Mouse (Mus musculus): ENCODE results near the gene Astn2.
A peak's percentile ranks its signal among the peaks of the same experiment; 100 is the strongest.

Astn2 gene

DNA sequence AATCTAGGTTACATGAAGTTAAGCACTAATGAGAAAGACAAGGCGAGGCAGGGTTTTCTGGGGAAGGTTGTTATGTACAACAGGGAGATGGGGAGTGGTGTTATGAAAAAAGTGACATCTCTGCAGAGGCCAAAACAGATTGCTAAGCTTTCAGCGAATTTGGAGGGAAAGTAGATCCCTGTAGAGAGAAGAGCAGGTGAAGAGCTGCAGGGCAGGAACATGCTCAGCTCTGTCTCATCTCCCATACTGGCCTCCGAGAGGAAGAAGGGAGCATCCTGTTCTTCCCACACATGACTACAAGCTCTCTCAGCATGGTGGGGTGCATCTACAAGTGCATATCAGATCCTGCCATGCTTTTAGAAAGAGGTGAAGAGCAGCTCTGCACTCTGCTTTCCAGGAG lies 245.7 kb downstream of the Astn2 start:
- no peak for DNase-seq (ENCODE audit: low spot score)

DNA sequence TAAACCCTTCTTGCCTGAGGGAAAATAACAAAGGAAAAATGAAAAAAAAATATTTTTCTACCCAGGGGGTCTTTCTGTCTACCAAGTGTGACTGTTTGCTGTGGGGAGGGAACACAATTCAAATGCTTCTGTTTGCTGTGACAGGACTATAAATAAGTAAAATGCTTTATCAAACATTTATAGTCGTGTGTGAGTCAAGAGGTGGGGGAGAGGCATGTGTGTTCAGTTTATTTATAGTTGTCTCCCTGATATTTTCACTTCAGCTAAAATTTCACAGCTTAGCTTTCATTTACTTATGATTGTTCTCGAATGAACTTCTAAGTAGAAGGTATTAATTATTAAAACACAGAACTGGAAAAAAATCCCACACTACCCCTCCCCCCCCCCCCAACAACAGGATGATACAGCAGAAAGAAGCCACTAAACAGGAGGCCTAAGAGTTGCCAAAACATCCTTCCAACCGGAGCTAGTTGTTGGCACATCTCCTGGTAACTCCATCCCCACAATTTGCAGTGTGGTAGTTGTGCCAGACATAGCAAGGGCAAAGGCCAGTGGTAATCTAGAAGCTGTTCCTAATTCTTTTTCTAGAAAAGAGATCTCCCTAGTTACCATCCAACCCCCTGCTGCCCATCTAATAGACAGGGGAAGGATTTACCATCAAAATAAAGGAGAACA lies 246.8 kb downstream of the Astn2 start:
- no peak for DNase-seq (ENCODE audit: low spot score)

DNA sequence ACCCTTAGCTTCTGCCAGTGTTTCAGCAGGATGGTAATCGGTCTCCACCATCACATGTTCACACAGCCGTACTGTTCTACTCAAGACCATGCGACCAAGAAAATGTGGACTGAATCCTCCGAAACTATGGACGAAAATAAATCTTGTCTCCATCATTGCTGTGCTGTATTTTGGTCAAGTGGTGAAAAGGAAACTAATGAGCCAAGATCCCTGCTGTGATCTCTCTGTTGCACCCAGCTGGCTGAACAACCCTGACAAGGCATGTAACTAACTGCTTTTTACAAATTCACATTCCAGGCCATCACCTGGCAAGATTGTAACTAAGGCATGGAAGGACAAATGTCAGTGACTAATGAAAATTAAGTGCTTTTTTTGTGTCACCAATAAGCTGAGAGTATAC lies 257.9 kb downstream of the Astn2 start:
- no peak for DNase-seq (ENCODE audit: low spot score)

DNA sequence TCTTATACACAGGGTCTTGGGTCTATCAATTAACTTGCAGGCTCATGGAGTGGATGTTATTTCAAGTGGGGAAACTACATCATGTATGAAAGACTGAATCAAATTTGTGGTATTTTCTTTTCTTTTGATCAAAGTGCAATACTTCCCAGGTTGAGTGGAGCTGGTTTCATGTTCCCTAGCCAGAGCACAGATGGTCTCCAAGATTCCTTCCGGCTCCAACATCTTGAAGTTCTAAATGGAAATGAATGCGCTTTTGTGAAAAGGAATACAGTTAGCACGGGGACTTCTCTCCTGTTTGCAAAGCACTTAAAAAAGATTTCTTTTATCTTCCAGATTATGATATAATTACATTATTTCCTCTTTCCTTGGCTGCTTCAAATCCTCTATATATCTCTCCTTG lies 278.2 kb downstream of the Astn2 start:
- no peak for DNase-seq (ENCODE audit: low spot score)

DNA sequence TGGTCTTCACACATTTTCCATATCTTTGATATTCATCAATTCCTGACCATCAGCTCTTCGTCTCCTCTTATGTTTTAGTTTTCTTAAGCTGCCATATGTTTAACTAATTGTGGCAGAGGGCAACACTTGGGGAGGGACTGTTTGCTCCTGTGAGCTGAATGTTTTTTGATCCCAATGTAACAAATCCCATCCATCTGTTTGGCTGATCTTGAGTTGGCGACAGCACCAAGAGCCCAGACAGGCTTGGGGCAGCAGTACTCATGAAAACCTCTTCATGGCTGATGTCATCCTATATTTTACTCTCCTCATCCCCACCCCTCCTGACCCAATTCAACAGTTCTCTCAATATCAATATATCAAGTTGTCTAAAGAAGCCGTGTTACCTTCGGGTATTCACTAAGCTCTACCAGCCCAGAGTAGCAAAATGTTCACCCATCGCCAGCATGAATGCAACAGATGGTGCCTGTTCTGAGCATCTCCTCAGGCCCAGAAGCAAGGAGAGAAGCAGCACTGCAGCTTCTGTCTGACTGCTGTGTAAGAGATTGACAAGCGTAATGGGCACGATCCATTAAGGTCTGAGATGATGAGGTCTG lies 281.5 kb downstream of the Astn2 start:
- no peak for DNase-seq (ENCODE audit: low spot score)

DNA sequence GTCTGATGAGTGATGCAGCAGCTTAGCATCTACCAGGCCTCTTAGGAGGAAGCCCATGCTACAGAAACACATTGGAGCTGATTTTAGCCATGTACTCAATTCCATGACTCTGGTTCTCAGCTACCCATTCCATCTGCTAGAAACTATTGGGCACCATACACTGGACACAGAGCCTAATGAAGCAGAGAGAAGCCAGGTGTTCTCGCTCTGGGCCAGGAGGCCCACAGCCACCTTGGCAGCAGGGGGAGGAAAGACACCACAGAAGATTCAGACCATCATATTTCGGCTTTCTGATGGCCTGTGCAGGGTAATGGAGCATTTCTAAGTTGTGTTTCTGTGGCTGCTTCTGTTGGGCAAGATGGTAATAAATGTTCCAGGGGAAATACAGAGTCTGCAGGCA lies 290.2 kb downstream of the Astn2 start:
- DNase-seq (ENCODE audit: low spot score), result no peak

DNA sequence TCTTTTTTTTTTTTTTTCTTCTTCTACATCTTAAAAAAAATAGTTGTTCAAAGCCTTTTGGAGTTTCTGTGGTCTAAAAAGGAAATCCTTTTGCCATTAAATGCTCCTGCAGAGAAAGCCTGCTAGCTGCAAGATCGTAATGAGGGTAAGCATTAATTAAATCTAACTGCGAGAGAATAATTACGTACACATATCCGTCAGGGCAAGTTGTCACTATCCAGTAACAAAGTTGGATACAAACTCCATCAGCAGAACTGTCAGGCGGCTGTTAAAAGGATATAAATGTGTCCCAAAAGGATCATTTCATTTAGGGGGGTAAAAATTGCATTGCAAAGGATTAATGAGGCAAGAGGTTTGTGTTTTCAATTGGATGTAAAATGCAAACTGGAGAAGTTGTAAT lies 302.4 kb downstream of the Astn2 start:
- no peak for DNase-seq (ENCODE audit: low spot score)

DNA sequence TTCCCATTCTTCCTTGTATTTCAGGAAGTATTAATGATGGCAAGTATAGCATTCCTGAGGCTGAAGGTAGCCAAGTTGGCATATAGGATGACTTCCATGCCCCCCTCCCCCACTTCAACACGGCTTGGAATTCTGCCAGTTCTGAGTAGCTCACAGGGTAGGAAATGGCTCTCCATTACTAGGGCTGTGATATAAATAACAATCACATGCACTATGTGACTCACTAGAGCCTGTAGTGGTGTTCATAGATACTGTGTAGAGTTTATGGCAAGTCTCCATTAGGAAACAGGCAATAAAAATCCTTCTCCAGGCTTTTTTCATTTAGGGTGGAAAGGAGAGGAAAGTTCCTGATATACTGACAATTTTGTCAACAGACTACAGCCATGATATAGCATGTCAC lies 306.8 kb downstream of the Astn2 start:
- no peak for DNase-seq (ENCODE audit: low spot score)

DNA sequence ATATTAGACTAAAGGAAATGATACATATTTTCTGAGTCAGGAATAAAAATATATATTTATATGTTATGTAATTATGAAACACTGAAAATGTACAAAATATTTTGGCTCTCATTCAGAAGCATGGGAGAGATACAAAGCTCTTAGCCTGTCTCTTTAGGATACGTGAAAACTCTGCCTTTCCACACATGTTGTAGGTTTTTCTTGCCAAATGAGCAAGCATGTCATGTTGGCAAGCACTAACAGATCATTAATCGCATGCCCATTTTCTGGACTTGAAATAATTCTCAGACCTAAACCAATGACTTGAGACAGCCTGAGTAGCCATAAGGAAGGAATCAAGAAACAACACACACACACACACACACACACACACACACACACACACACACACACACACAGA lies 308.3 kb downstream of the Astn2 start:
- DNase-seq (ENCODE audit: low spot score), result no peak

DNA sequence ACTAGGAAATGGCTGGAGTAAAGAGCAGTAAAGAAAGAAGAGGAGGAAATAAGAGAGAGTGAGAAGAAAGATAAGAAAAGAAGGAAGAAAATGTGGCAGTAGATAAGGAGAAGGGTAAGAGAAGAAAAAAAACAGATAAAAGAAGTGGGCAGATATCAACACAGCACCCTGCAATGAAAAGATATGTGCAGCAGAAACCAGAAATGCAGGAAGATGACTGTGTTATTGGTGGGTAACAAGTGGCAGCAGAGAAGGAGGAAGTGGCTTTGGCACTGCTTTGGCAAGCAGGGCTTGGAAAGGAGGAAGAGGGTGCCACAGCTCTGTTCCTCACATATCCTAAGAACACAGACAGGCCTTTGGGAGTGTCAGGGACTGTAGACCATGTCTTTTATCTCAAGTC lies 347.2 kb downstream of the Astn2 start:
- DNase-seq (ENCODE audit: low spot score), result no peak

DNA sequence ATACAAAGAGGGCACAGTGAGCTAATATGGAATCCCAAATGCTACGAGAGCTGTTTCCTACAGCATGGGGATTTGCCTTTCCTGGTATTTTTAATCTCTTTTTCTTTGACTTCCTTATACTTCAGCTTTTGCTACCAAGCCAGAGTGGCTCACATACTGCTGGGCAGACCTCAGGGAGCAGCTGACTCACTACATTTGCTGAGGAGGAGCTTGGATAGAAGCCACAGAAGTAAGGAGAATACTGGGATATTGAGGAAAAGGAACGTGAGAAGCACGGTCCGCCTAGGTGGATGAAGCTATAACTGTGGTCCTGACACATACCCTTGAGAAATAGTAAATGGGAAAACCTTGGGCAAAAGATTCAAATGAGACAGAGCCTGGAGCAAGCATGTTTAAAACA lies 348.7 kb downstream of the Astn2 start:
- DNase-seq (ENCODE audit: low spot score), result no peak

DNA sequence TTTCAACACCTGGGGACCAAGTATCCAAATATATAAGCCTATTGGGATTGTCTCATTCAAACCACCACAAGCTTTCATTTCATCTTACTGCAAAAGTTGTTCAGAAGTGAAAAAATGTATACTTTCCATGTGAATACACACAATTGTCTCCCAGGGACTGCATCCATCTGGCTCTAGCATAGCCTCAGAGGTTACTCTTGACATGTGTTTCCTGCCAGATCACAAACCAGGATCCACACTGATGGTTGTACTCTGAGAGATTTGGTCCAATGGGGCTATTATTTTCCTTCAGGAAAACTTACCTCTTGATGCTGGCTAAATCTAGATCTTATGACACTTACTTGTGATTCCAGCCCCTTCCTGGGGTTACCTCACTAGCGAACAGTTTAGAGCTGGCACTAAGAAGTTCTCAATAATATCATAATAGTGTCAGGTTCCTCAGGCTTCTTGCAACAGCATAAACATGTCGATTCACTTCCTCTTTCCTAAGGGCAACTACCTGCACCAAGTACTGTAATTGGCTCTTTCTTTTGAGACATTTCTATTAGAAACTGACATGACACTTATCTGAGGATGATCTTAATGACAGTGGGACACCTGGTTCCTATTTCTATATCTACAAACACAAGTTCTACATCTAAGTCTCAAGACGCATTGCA lies 361.3 kb downstream of the Astn2 start:
- DNase-seq (ENCODE audit: low spot score), result no peak

DNA sequence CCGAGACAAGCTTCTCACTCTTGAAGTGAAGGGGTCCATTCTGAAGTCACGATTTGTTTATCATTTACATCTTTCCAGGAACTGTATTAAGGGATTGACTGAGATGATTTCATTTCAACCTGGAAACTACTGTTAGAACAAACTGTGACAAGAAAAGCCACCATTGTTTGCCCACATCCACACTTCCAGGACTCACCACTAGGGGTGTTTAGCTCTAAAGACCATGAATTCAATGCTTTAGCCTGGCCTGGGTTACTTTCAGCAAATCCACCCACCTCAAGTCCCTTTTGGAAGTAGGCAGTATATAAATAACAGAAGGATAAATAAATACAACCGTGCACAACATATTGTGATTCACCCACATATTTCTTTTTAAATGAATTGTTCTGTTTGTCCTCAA lies 370.6 kb downstream of the Astn2 start:
- DNase-seq (ENCODE audit: low spot score), result peak; percentile 20

DNA sequence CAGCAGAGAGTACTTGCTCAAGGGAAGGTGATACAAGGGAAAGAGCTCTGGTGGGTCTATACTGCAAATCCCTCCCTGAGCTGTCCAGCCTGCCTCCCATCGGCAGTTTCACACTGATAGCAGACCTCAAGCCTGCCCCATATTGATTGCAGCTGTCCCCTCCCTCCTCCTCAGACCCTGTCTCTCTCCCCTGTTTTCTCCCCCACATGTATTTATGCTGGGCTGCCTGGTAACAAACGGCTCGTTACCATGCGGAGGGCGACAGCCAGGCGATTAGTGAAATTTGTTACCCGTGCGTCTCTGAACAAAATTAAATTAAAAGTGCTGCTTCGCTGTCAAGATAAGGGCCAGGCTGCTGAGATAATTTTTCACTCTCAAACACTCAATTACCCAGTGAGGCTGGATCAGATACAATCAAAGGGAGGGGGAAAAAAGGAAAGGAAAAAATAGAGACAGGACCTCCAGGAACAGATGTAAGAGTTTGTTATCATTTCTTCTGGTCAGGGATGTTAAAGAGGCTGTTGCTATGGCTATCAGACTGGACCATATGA lies 373.0 kb downstream of the Astn2 start:
- DNase-seq (ENCODE audit: low spot score), result peak; percentile 10

DNA sequence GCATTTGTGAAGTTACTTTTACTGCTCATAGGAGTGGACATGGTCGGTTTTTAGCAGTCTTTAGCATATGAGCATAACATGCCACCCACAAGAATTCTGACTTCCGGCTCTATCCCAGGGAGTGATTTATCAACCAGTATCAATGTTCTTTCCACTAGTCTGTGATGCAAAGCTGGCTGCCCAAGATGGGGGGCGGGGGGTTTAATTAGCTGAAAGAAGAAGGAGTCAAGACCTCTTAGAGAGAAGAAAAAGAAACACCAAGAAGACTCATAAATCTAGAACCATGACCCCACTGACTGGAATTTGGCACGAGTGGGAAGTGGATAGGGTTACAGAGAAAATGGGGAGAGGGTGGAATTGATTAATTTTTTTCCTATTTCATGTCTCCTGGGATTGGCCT lies 374.5 kb downstream of the Astn2 start:
- DNase-seq (ENCODE audit: low spot score), result no peak

DNA sequence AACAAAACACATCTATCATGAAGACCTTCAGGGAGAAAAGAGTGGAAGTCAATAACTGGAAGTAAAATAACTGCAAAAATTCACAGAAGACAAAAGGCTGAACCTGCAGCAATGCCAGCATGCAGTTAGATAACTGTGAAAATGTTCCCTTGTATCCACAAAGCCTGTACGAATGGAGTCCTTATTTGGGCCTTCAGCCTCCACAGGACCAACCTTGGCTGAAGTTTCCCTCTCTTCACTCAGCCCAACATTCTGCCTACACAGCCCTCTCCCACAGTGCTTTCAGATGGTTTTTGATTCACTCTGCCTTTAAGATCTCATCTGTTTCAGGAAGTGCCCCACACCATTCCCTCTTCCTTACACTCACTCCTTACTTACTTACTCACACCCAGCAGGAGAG lies 376.5 kb downstream of the Astn2 start:
- no peak for DNase-seq (ENCODE audit: low spot score)

DNA sequence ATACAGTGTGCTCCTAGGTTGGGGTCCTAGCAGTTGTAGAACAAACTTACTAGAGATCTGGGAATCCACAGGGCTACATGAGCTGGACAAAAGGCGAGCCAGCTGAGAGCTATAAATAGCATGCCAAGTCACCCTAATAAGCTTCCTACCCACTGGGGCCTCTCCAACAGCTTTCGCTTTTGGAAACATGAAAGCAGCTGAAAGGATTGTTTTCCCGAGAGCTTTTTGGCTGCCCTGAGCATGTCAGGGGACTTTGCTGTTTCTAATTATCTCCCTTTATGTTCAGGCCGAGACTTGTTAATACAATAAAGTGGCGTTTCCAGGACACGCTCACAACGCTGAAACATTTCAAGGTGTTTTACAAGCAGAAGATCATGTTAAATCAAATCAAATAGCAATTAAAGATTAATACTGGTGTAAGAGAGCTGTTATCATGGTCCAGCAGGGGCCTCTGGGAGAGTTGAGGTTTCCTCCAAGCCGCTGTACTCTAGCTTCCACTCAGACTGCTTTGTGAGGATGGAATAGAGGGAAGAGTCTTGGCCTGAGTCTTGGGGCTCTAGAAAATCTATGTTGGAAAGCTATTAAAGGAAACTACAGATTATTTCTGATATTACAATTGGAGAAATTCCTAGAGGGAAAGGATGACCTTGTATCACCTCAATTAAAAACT lies 378.9 kb downstream of the Astn2 start:
- peak; percentile 60 for DNase-seq (ENCODE audit: low spot score)

DNA sequence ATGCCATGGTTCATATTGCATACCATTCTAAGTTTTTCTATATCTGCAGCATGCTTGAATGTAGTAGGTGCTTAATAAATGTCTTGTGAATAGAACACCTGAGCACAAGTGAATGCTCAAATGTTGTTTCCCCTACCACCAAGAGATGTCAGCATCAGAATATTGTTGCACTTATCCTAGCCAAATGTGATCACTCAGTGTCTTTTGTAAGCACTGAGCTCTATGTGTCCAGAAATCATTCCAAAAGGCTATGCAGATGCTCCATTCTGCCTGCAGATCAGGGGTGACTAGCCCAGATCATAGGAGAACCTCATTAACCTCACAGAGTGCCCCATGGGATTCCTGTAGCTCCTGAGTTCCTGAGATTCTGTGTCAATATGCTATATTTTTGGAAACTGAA lies 401.5 kb downstream of the Astn2 start:
- no peak for DNase-seq (ENCODE audit: low spot score)

DNA sequence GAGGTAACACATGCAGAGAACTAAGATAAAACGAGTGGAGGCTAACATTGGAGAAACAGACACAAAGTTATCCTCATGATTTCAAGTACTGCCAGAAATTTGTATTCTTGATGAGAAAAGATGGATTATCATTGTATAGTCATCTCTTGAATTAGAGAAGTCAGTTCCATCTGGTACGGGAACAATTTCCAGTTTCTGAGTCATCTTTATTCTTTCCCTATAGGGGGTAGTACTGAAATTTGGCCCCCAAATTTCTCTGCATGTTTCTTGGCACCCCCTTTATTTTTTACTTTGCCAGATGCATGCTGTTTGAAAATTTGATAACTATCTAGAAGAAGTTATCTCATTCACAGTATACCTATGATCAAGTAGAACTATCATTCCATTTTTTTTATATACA lies 420.8 kb downstream of the Astn2 start:
- no peak for DNase-seq (ENCODE audit: low spot score)

DNA sequence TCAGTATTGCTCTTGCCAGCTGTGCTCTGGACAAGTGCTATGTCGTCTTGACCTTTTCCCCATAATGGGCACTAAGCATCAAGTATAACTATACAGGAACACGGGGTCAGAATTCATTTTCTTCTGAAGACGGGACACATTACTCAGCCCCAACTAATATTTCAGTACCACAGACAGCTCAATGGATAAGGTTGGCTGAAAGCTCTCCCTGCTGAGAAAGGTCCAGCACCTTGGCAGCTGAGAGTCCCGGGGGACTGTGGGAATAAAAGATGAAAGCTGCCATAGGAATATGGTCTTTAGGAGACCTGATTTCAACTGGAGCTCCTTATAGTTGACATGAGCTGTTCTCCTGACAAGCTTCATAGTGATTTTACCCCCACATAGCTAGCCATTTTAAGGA lies 421.5 kb downstream of the Astn2 start:
- DNase-seq (ENCODE audit: low spot score), result peak; percentile 47

DNA sequence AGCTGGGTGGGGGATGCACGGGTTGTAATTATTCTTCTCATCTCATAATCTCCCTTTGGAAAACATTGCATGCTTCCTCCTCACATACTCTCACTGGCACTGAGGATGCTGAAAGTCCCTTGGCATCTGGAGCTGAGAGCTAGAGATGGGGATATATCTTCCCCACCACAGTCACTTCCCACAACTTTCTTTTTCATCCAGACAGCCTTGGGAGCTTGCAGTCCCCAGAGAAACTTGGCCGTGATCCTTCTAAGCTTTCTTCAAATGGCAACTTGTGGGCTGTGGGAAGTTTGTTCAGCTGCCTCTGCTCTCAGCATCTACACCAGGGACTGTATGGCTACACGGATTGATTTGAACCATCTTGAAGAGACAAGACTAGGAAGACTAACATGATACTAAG lies 428.2 kb downstream of the Astn2 start:
- DNase-seq (ENCODE audit: low spot score), result no peak

DNA sequence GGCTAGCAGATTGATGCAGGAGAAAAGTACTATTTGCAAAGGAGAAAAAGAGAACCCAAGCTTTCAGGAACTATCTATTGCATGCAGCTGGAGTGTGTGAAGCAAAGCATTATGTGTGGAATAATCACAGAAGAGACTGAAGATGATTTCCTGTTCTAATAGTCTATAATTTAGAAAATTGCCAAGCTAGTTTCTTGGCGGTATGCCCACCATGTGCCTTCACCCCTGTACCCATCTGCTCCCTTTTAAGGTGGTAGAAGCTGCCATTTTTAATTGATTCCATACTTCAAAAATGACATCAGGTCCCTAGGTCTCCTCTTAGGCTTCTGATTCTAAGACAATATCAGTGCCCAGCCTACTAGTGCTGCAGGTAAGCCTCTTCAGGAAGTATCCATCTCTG lies 432.0 kb downstream of the Astn2 start:
- DNase-seq (ENCODE audit: low spot score), result no peak

DNA sequence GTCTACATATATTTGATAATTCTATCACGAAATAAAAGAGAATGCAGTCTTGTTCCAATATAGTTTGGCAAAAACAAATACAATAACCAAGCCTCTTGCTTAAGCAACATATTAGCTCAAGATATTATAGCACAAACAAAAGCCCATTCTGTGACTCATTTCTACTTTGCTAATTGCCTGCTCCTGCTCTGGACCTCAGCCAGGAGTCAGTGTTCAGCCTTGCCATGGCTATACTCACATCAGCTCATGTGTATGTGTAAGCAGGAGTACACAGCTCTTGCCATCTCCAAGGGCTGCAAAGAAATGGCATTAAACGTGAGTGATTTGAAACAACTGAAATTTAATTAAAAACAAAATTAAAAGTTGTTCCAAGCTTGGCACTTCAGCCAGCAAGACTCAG lies 435.1 kb downstream of the Astn2 start:
- DNase-seq (ENCODE audit: low spot score), result no peak

Data from embryo, embryonic 10 days (tissue).